Mouse (Mus musculus) bone marrow, adult 2 months (tissue): ENCODE measurements at regions not wholly inside any gene's neighbourhood (a gene's known extent, or its start where the extent isn't known, plus 50 kb on each side); places are given as distances from the start of the nearest gene placed in this dataset.

Experiments used
- H3K27ac ChIP-seq: fragments of 200-500 bp; 2 replicates; pipeline ENCODE4 v1.5.1; 2012; ENCODE audit warnings: low read depth, mild to moderate bottlenecking, control low read depth, inconsistent platforms, low read length; ENCODE audit not compliant: control insufficient read depth, poor library complexity, insufficient read depth
- H3K4me1 ChIP-seq: fragments of 200-500 bp; 2 replicates; pipeline ENCODE4 v1.6.1; 2011; ENCODE audit warnings: low read length; ENCODE audit not compliant: control insufficient read depth, insufficient read depth
- H3K4me3 ChIP-seq: fragments of 200-500 bp; replicated peaks from 2 replicates; pipeline ENCODE3; 2011; ENCODE audit warnings: mild to moderate bottlenecking, low read depth, low read length, control low read depth; ENCODE audit not compliant: control insufficient read depth
- CTCF ChIP-seq: fragments of 200-500 bp; IDR thresholded peaks from 2 replicates; pipeline ENCODE4 v1.5.1; 2011; ENCODE audit warnings: low read length, control low read depth; ENCODE audit not compliant: control insufficient read depth, insufficient read depth
- POLR2A ChIP-seq: fragments of 200-500 bp; IDR thresholded peaks from 2 replicates; pipeline ENCODE4 v1.6.1; 2011; ENCODE audit warnings: low read depth, mild to moderate bottlenecking, control low read depth, low read length, borderline replicate concordance; ENCODE audit not compliant: control insufficient read depth
- WGBS: fragments of 180-500 bp; shearing (Covaris S2); methylation state at CpG from one replicate; pipeline ENCODE4 v1.1.7; 2018; 5-methylcytosine and 5-hydroxymethylcytosine counted together

GRCm38 (mm10) chr13:55893154-55894018 is 57.4 kb upstream of the Pitx1 start:
- 81% methylated on average over 25 of the region's 25 CpGs for WGBS
- Histone ChIP-seq H3K4me3 (no peak overlapping the region), H3K27ac (no peak overlapping the region; the same call in 1 of the 2 replicates), H3K4me1 (peaks cover 3% of the 10 kb centered on the region)
- TF ChIP-seq CTCF, result no peak
- no peak for TF ChIP-seq POLR2A

- H3K4me1 ChIP-seq, result peaks cover 3% of the 10 kb centered on the region
- no peak for TF ChIP-seq CTCF
- TF ChIP-seq POLR2A, result no peak
- WGBS, result 36% methylated on average over 3 of the region's 3 CpGs
Observed at GRCm38 (mm10) chr13:55892250-55892649, 56.3 kb upstream of the Pitx1 start.

GRCm38 (mm10) chr13:55887099-55887736 is 51.2 kb upstream of the Pitx1 start:
- Histone ChIP-seq H3K4me3 (no peak overlapping the region), H3K27ac (no peak overlapping the region), H3K4me1 (no peaks in the 10 kb centered on the region; the same call in 1 of the 2 replicates)
- TF ChIP-seq CTCF, result no peak
- no peak for TF ChIP-seq POLR2A
- 86% methylated on average over 13 of the region's 13 CpGs for WGBS

More at GRCm38 (mm10) chr13:55892250-55892649, 56.3 kb upstream of the Pitx1 start:
- Histone ChIP-seq H3K4me3 (no peak overlapping the region), H3K27ac (no peak overlapping the region; the same call in 1 of the 2 replicates)
